Comparison of ENCODE assay signal across 8 mouse cellular contexts in the genomic region with DNA sequence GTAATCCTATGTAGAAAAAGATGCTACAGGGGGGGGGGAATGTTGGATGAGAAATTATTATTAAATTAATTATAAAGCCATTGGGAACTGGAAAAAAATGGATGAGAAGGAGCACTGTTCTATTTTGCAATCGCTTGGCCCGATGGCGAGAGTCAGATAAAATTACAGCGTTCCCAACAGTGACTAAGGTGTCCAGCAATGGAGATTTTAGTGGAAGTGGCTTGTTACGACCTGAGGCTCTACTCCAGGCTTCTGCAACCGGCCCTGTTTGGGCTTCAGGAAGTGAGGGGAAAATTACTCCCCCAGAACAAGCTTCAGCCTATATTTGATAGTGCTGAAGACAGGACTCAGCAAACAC. TPM values are rescaled to one million over a fixed set of nuclear protein-coding genes. Genes with fewer than 3 reads are reported as not detected.
A peak's percentile ranks its signal among the peaks of the same experiment; 100 is the strongest.
DNase-seq lines count a peak whose midpoint lies in the region; ATAC-seq and TF ChIP-seq lines count a peak whose summit lies in the region.

No protein-coding gene starts in this region.

- ATAC-seq in heart, embryonic 12.5 days (ENCODE audit: insufficient number of reproducible peaks, low FRiP score): no peak
- no peak for ATAC-seq in forebrain, embryonic 13.5 days
- no peak for ATAC-seq in liver, embryonic 15.5 days (ENCODE audit: insufficient read depth)
- ATAC-seq in erythroid progenitor cell, adult 5-6 weeks (replicated peaks; ENCODE audit: low FRiP score, poor library complexity, severe bottlenecking): no peak; the same call in 1 of the 2 replicates

- H3K27me3 ChIP-seq in heart, embryonic 12.5 days (replicated peaks): no peaks in the 10 kb centered on the region
- 0 out of 2 replicates have a peak, but pooled peaks cover 3% of the 10 kb centered on the region for H3K27me3 ChIP-seq in forebrain, embryonic 13.5 days
- H3K27me3 ChIP-seq in liver, embryonic 15.5 days: peaks cover 6% of the 10 kb centered on the region

- H3K4me1 ChIP-seq in heart, embryonic 12.5 days (replicated peaks): peaks cover 2% of the 10 kb centered on the region; the same call in 1 of the 2 replicates
- peaks cover 2 to 3% of the 10 kb centered on the region in 2 experiments; a peak in 1 of 4 replicates for H3K4me1 ChIP-seq in ES-E14 (ENCODE audit: control insufficient read depth in 2 of 2, insufficient read depth in 2 of 2, low read length in 2 of 2, poor library complexity in 1 of 2)
- H3K4me1 ChIP-seq in forebrain, embryonic 13.5 days: peaks cover 9% of the 10 kb centered on the region
- peaks cover 25% of the 10 kb centered on the region for H3K4me1 ChIP-seq in liver, embryonic 15.5 days (replicated peaks)

- peak overlapping the region; percentile 76 for H3K9ac ChIP-seq in heart, embryonic 12.5 days
- peak overlapping the region; percentile 82 for H3K9ac ChIP-seq in ES-E14 (ENCODE audit: insufficient read depth, low read depth, low read length, poor library complexity, severe bottlenecking)
- H3K9ac ChIP-seq in forebrain, embryonic 13.5 days: peak overlapping the region; percentile 75
- peak overlapping the region; percentile 89 for H3K9ac ChIP-seq in liver, embryonic 15.5 days

- H3K9me3 ChIP-seq in heart, embryonic 12.5 days (replicated peaks): no peaks in the 10 kb centered on the region
- no peaks in the 10 kb centered on the region for H3K9me3 ChIP-seq in ES-E14 (ENCODE audit: control insufficient read depth, insufficient read depth, low read depth, low read length)
- no peaks in the 10 kb centered on the region for H3K9me3 ChIP-seq in forebrain, embryonic 13.5 days (replicated peaks)
- no peaks in the 10 kb centered on the region for H3K9me3 ChIP-seq in liver, embryonic 15.5 days (replicated peaks)

- H3K4me3 ChIP-seq in heart, embryonic 12.5 days: peak overlapping the region; percentile 72
- peak overlapping the region; percentile 90 to 93 for H3K4me3 ChIP-seq in ES-E14 (ENCODE audit: insufficient read depth in 1 of 2, low read depth in 1 of 2, low read length in 2 of 2, poor library complexity in 1 of 2, severe bottlenecking in 1 of 2)
- peak overlapping the region; percentile 71 for H3K4me3 ChIP-seq in forebrain, embryonic 13.5 days
- peak overlapping the region; percentile 80 for H3K4me3 ChIP-seq in liver, embryonic 15.5 days (replicated peaks)

- H3K27ac ChIP-seq in heart, embryonic 12.5 days (ENCODE audit: poor library complexity, severe bottlenecking): peak overlapping the region; percentile 81
- H3K27ac ChIP-seq in ES-E14 (ENCODE audit: insufficient read depth, low read depth, low read length, poor library complexity, severe bottlenecking): no peak overlapping the region
- peak overlapping the region; percentile 76; the same call in 1 of the 2 replicates for H3K27ac ChIP-seq in forebrain, embryonic 13.5 days
- peak overlapping the region; percentile 85 for H3K27ac ChIP-seq in liver, embryonic 15.5 days (replicated peaks)

- 3% methylated on average over 6 of the region's 6 CpGs for WGBS in heart, embryonic 12.5 days
- 11% methylated on average over 6 of the region's 6 CpGs for WGBS in forebrain, embryonic 13.5 days
- 1% methylated on average over 6 of the region's 6 CpGs for WGBS in liver, embryonic 15.5 days (ENCODE audit: insufficient replicate concordance)

- H3K36me3 ChIP-seq in heart, embryonic 12.5 days: no peaks in the 10 kb centered on the region
- H3K36me3 ChIP-seq in ES-E14 (ENCODE audit: control insufficient read depth, insufficient read depth, low read length, poor library complexity, severe bottlenecking): 0 out of 2 replicates have a peak, but pooled peaks cover 2% of the 10 kb centered on the region
- no peaks in the 10 kb centered on the region for H3K36me3 ChIP-seq in forebrain, embryonic 13.5 days (ENCODE audit: poor library complexity, severe bottlenecking)
- H3K36me3 ChIP-seq in liver, embryonic 15.5 days (replicated peaks): no peaks in the 10 kb centered on the region

- peak overlapping the region; percentile 74 for H3K4me2 ChIP-seq in heart, embryonic 12.5 days
- peak overlapping the region; percentile 91 for H3K4me2 ChIP-seq in forebrain, embryonic 13.5 days
- peak overlapping the region; percentile 100 for H3K4me2 ChIP-seq in liver, embryonic 15.5 days

- DNase-seq in heart, adult 11 months: no peak
- DNase-seq in ES-E14 (ENCODE audit: low read depth, low spot score): no peak
- no peak for DNase-seq in layer of hippocampus, postnatal 25 days (ENCODE audit: extremely low spot score in 1 of 2, low spot score in 1 of 2)
- no peak for DNase-seq in layer of hippocampus, adult 11-12 months (ENCODE audit: low spot score)

- in situ Hi-C loops in ES-E14 (cut with MboI; ENCODE audit: low sequenced_read_pairs in 2 of 2, unreplicated experiment in 2 of 2): no loop called here

TF ChIP-seq in ES-E14, 5 proteins besides CTCF, POLR2A, EP300 and RAD21:
- no peak for TF ChIP-seq ZC3H11A (IDR thresholded peaks at IDR 0.05; ENCODE audit: borderline replicate concordance, low read depth, low read length)
- no peak for TF ChIP-seq ZNF384 (IDR thresholded peaks at IDR 0.05; ENCODE audit: low read depth, low read length)
- no peak for TF ChIP-seq HCFC1 (IDR thresholded peaks at IDR 0.05; ENCODE audit: borderline replicate concordance, insufficient read depth, low read length)
- no peak for TF ChIP-seq CHD2 (IDR thresholded peaks at IDR 0.05; ENCODE audit: low read depth, low read length)

RNA-seq across cellular contexts. Expression of a gene that starts 0.8 kb away (rescaled TPM):
- 21.9 and 25.3 TPM in 2 replicates for polyA plus RNA-seq in heart, embryonic 12.5 days (2016; fragmentation: Nextera tagmentation; extraction: Ambion mirVana)
- total RNA-seq in ES-E14 (2012; rRNA removed): 5.1 and 6.0 TPM in 2 replicates
- 30.5 and 31.5 TPM in 2 replicates for polyA plus RNA-seq in forebrain, embryonic 13.5 days (2015; fragmentation: Nextera tagmentation; extraction: Ambion mirVana)
- polyA plus RNA-seq in liver, embryonic 15.5 days (2015; fragmentation: Nextera tagmentation; extraction: Ambion mirVana): 6.8 and 8.3 TPM in 2 replicates
- total RNA-seq in layer of hippocampus, postnatal 25 days (2021): 10 to 100 TPM; 48.4 to 48.7 TPM
- total RNA-seq in erythroid progenitor cell, adult 5-6 weeks (2015; ENCODE audit: low replicate concordance): 1.4 TPM in 1 of 2 replicates, not detected in the other
- total RNA-seq in erythroid progenitor cell, adult 5-6 weeks (2017; ENCODE audit: low replicate concordance): 0.77 and 3.3 TPM in 2 replicates

RNA-seq across cellular contexts. Expression of a gene that starts 42.1 kb away (rescaled TPM):
- 13.5 and 15.8 TPM in 2 replicates for polyA plus RNA-seq in heart, embryonic 12.5 days (2016; fragmentation: Nextera tagmentation; extraction: Ambion mirVana)
- 19.1 and 57.9 TPM in 2 replicates for total RNA-seq in ES-E14 (2012; rRNA removed)
- 53.3 and 56.9 TPM in 2 replicates for polyA plus RNA-seq in forebrain, embryonic 13.5 days (2015; fragmentation: Nextera tagmentation; extraction: Ambion mirVana)
- 3.4 and 3.7 TPM in 2 replicates for polyA plus RNA-seq in liver, embryonic 15.5 days (2015; fragmentation: Nextera tagmentation; extraction: Ambion mirVana)
- 10 to 100 TPM; 13.2 to 15.3 TPM for total RNA-seq in layer of hippocampus, postnatal 25 days (2021)
- total RNA-seq in erythroid progenitor cell, adult 5-6 weeks (2015; ENCODE audit: low replicate concordance): 4.0 TPM in 1 of 2 replicates, not detected in the other
- 3.1 TPM in 1 of 2 replicates, not detected in the other for total RNA-seq in erythroid progenitor cell, adult 5-6 weeks (2017; ENCODE audit: low replicate concordance)

RNA-seq across cellular contexts. Expression of a gene that starts 51.3 kb away (rescaled TPM):
- polyA plus RNA-seq in heart, embryonic 12.5 days (2016; fragmentation: Nextera tagmentation; extraction: Ambion mirVana): 0.40 and 0.55 TPM in 2 replicates
- 0.27 and 1.2 TPM in 2 replicates for total RNA-seq in ES-E14 (2012; rRNA removed)
- 2.4 and 2.8 TPM in 2 replicates for polyA plus RNA-seq in forebrain, embryonic 13.5 days (2015; fragmentation: Nextera tagmentation; extraction: Ambion mirVana)
- 0.32 and 0.44 TPM in 2 replicates for polyA plus RNA-seq in liver, embryonic 15.5 days (2015; fragmentation: Nextera tagmentation; extraction: Ambion mirVana)
- under 1 TPM; 0.76 to 0.77 TPM for total RNA-seq in layer of hippocampus, postnatal 25 days (2021)
- not detected in 2 replicates for total RNA-seq in erythroid progenitor cell, adult 5-6 weeks (2015; ENCODE audit: low replicate concordance)
- total RNA-seq in erythroid progenitor cell, adult 5-6 weeks (2017; ENCODE audit: low replicate concordance): not detected in 2 replicates
